Mouse (Mus musculus) layer of hippocampus, adult 18-20 months (tissue): ENCODE measurements around the gene Nid2. TPM values are rescaled to one million over a fixed set of nuclear protein-coding genes. Genes with fewer than 3 reads are reported as not detected.

Experiments
- DNase-seq, 2 experiments: peaks; one replicate each; pipeline ENCODE4 v3.0.0; 2022; ENCODE audit warnings: low spot score in 2 of 2
- total RNA-seq, 2 experiments: library from RNA; stranded (reverse); gene quantifications; 2 replicates each; pipeline ENCODE4 v1.2.3; 2021

Gene Nid2
- total RNA-seq, 2 experiments from 2014 or later: 1.6 to 3.0 TPM

GRCm38 (mm10) chr14:19839600-19840332 is 88.7 kb downstream of the Nid2 start:
- DNase-seq: peak; percentile 59 to 91

GRCm38 (mm10) chr14:19853471-19853870 is 102.4 kb downstream of the Nid2 start:
- DNase-seq: no peak

- no peak for DNase-seq
These were observed 107.2 kb downstream of the Nid2 start for GRCm38 (mm10) chr14:19858279-19858678.

- peak; percentile 30 to 79 for DNase-seq
These were observed 108.0 kb downstream of the Nid2 start for GRCm38 (mm10) chr14:19858808-19859776.

GRCm38 (mm10) chr14:19860281-19860680 is 109.2 kb downstream of the Nid2 start:
- no peak for DNase-seq

Other genes starting within 250 kb of the Nid2 start
- gene Gm2244, start 201.3 kb upstream of the Nid2 start, total RNA-seq: not detected
- 1 to 10 TPM; 2.3 to 3.1 TPM for gene Gm2237, start 166.1 kb upstream of the Nid2 start, total RNA-seq
- not detected for gene Gm5458, start 148.7 kb upstream of the Nid2 start, total RNA-seq
- gene Rtraf, start 72.6 kb downstream of the Nid2 start, total RNA-seq: 10 to 100 TPM; 53.9 to 55.4 TPM
- gene Gng2, start 226.4 kb downstream of the Nid2 start, total RNA-seq: 100 to 1,000 TPM; 285 to 288 TPM